Mouse (Mus musculus): Measurements from ENCODE around the gene Hist2h2aa2.
"Not testable (repeated sequence)": the region's sequence is repeated elsewhere in the genome, so short reads cannot be mapped to it uniquely, and the experiment has no call there.

The Hist2h2aa2 gene

DNA sequence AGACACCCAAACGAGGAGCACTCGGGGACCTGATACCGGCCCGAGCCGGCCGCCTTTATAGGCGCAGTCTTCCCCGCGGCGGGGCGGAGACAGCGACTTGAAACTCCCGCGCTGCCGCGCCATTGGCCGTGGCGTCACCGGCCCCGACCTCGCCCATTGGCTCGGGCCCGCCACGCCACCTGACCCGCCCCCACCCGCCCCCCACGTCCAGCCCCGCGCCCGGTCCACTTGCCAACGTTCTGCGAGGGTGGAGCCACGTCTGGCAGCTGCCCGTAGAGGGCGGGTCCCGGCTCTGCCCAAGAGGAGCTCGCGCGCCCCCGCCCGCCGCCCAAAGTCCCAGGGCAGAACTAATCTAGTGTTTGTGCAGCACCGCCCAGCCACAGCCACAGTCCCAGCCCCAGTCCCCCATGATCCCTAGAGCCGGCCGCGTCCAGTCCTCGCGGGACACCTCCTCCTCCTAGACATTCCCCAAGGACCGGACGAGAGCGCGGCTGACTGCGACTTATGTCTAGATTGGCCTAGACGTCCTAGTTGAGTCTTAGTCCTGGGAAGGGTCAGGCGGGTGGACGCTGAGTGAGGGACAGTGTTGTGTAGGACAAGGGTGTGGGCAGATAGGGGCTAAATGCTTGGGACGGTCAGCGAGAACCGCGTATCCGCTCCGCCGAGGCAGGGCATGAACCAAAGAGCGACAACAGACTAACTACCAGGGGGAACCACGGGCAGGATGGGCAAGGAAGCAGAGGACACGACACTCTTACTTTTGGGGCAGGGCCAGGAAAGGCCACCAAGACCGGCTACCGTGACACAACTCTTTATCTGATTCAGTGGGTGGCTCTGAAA lies 902 bp downstream of the Hist2h2aa2 start, which contains the start of gene Hist2h3c2:
Hist2h3c2 (minus strand) TSS at position 174 of the 840 bp plus-strand sequence.
- intact Hi-C loops (cut with DNase I), result not testable (repeated sequence)

- intact Hi-C loops (cut with DNase I), result no loop called here
These were observed 2.1 kb downstream of the Hist2h2aa2 start for GRCm38 (mm10) chr3:96237904-96238511.

DNA sequence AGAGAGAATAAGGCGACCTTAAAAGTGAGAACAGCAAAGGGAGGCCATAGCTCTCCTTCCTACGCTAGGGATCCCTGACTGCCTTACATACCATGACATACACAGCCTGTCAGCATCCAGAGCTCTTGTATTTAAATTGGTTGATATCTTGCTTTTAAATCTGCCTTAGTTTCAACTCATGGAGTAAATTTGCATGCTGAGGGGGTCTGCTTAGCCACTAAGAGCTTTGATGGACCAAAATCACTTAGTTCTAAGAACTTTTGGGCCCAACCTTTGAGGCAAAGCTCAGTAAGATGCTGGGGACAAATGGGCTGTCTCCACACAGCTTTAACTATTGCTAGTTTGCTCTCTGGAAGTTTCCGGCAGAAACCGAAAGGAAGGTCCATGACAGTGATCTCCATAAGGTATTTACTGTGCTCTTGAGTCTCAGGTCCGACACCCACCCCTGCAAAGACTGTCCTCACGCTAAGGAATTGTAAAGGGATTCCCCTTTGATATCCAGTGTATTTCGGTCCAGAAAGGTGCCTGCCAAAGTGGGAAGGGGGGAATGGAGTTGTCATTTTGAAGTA lies 2.7 kb downstream of the Hist2h2aa2 start:
- intact Hi-C loops (cut with DNase I), result no loop called here

- intact Hi-C loops (cut with DNase I), result no loop called here
These were observed 3.2 kb downstream of the Hist2h2aa2 start for GRCm38 (mm10) chr3:96236834-96237334.

DNA sequence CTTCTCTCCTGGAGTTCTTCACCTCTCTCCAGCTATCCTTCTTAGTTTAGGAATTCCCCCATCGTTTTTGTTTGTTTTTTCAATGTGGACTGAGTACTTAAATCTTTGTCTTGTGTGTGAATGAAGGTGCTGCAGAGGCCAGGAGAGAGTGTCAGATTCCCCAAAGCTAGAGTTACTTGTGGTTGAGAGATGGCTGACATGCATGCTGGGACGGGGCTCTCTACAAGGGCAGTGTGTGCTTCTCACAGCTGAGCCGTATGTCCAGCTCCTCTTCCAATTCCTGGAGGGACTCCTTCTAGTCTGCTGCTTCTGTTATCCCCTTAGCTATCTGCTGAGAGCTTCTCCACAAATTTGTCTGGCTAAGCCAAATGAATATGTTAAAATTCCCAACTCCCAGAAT lies 4.2 kb downstream of the Hist2h2aa2 start:
- intact Hi-C loops (cut with DNase I), result no loop called here

DNA sequence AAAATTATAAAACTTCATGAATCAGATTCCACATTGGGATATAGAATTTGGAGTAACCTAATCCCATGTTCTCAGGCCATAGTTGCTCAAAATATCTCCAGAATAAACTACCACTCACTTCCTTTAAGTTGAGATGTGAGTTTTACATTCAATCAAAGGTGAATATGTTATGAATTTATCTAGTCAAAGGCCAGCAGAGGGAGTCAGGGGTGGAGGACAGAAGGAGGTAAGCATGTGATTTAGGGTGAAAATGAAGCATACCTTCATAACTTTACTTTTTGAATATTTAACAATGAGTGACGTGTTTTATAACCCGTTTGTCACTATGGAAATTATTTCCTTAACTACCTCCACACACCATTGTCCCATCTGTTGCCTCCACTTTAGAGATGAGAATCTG lies 5.2 kb downstream of the Hist2h2aa2 start:
- intact Hi-C loops (cut with DNase I), result no loop called here

GRCm38 (mm10) chr3:96231758-96232120 lies 8.3 kb downstream of the Hist2h2aa2 start:
- intact Hi-C loops (cut with DNase I), result no loop called here

GRCm38 (mm10) chr3:96230910-96231757 lies 8.9 kb downstream of the Hist2h2aa2 start:
- intact Hi-C loops (cut with DNase I), result no loop called here

GRCm38 (mm10) chr3:96230404-96230803 lies 9.7 kb downstream of the Hist2h2aa2 start:
- intact Hi-C loops (cut with DNase I), result no loop called here

- intact Hi-C loops (cut with DNase I), result no loop called here
These were observed 11.2 kb downstream of the Hist2h2aa2 start for GRCm38 (mm10) chr3:96228828-96229227.

DNA sequence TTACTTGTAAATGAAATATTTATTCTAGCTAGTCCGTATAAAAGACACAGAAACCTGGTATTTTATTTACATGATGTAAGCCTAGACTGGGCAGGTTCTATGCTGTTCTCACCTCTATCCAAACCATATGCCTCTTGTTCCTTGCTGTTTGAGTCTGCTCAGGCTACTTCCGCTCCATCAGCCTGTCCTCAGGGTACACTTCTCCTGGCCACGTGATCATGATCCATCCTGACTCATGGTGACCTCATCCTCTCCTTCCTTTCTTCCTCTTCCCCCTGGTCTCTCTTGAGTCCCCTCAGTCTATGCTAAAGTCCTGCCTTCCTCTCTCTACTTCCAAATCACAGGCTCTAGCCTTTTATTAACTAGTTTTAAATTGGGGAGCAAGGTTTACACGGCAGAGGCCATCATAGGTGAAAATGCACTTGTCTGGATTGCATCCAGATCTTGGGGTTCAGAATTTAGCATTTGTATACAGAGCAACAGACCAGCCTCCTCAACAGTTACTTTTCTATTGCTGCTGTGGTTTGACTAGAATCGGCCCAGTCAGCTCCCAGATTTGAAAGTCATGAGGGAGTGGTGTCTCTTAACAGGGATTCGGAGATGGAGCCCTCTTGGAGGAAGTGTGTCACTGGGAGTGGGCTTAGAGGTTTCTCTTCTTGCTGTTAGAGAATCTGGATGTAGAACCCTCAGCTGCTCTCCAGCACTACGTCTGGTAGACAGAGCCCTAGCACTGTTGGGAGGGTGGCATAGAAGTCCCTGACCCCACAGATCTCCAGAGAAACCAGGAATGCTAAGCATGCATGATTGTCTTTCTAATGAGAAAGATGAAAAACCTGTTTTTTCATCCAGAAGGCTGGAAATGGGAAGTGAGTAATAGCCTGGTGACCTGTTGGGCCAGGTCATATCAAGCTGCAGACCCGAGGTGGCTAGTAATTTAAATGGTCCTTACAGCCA lies 13.1 kb downstream of the Hist2h2aa2 start:
- intact Hi-C loops (cut with DNase I), result no loop called here

GRCm38 (mm10) chr3:96225421-96225820 lies 14.7 kb downstream of the Hist2h2aa2 start:
- intact Hi-C loops (cut with DNase I), result no loop called here

GRCm38 (mm10) chr3:96222774-96223173 lies 17.3 kb downstream of the Hist2h2aa2 start:
- intact Hi-C loops (cut with DNase I), result no loop called here

DNA sequence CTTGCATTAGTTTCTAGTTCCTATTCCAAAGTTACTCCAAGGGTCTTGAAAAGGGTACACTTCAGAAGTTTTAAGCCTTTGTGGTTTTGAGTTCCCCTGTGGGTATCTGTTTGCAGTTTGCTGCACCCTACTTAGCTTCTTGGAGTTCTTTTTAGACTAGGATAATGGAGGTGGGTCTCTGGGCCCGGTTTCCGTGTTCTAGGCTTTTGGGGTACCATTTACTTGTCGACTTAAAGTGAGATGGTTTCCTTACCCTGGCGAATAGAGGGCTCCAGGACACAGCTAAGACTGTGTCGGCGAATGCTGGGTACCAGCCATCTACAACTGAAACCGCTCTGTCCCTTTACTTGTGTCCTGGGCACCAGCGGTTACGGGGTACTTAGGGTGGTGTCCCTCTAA lies 18.4 kb downstream of the Hist2h2aa2 start:
- intact Hi-C loops (cut with DNase I), result loop anchor here (2.0 kb wide), 1 partner anchor 23 kb away; the partner anchor contains the start of gene Hist2h2aa1

GRCm38 (mm10) chr3:96220765-96221639 lies 19.1 kb downstream of the Hist2h2aa2 start, which contains the start of the genes Hist2h2ac and Hist2h2be:
TSS of gene Hist2h2ac (minus strand) at chr3:96220880.
TSS of gene Hist2h2be (plus strand) at chr3:96221119.
- intact Hi-C loops (cut with DNase I), result loop anchor here (2.0 kb wide), 1 partner anchor 24 kb away; the partner anchor contains the start of gene Hist2h2aa1

DNA sequence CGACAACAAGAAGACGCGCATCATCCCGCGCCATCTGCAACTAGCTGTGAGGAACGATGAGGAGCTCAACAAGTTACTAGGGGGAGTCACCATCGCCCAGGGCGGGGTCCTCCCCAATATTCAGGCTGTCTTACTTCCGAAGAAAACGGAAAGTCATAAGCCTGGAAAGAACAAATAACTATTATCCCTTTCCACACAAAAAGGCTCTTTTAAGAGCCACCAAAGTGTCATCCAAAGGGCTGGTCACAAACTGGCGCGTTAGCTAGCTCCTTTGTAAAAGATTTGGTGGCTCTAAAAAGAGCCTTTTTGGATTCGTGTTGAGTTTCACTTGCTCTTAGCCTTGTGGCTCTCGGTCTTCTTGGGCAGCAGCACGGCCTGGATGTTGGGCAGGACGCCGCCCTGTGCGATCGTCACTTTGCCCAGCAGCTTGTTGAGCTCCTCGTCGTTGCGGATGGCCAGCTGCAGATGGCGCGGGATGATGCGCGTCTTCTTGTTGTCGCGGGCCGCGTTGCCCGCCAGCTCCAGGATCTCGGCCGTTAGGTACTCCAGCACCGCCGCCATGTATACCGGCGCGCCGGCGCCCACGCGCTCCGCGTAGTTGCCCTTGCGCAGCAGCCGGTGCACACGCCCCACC lies 19.8 kb downstream of the Hist2h2aa2 start:
- intact Hi-C loops (cut with DNase I), result loop anchor here (2.0 kb wide), 1 partner anchor 25 kb away; the partner anchor contains the start of gene Hist2h2aa1

DNA sequence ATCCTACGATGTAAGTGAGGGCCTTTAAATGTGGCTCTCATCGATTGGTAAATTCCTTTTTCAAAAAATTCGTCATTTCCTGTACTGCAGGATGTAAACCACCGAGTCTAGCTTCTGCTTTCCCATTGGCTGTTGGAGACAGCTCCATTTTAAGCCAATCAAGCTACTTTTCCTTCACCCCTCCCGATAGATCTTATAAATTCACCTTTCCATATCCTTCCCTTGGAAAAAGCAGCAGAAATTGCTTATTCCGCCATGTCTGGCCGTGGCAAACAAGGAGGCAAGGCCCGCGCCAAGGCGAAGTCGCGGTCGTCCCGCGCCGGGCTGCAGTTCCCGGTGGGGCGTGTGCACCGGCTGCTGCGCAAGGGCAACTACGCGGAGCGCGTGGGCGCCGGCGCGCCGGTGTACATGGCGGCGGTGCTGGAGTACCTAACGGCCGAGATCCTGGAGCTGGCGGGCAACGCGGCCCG lies 20.4 kb downstream of the Hist2h2aa2 start, which contains the start of the genes Bola1 and Hist2h2ab:
Bola1 (minus strand) TSS at position 49 of the 470 bp plus-strand sequence.
Hist2h2ab (plus strand) TSS at position 205 of the 470 bp plus-strand sequence.
- intact Hi-C loops (cut with DNase I), result loop anchor here (2.0 to 5.0 kb wide), 3 partner anchors 25 to 57 kb away; partner anchors contain the start of genes Hist2h2aa1, Hist2h4 and Mtmr11

Data from adrenal gland (tissue).